Mouse (Mus musculus): Measurements from ENCODE around the gene Tmem232.
"Not testable (repeated sequence)": the region's sequence is repeated elsewhere in the genome, so short reads cannot be mapped to it uniquely, and the experiment has no call there.

Tmem232 gene

DNA sequence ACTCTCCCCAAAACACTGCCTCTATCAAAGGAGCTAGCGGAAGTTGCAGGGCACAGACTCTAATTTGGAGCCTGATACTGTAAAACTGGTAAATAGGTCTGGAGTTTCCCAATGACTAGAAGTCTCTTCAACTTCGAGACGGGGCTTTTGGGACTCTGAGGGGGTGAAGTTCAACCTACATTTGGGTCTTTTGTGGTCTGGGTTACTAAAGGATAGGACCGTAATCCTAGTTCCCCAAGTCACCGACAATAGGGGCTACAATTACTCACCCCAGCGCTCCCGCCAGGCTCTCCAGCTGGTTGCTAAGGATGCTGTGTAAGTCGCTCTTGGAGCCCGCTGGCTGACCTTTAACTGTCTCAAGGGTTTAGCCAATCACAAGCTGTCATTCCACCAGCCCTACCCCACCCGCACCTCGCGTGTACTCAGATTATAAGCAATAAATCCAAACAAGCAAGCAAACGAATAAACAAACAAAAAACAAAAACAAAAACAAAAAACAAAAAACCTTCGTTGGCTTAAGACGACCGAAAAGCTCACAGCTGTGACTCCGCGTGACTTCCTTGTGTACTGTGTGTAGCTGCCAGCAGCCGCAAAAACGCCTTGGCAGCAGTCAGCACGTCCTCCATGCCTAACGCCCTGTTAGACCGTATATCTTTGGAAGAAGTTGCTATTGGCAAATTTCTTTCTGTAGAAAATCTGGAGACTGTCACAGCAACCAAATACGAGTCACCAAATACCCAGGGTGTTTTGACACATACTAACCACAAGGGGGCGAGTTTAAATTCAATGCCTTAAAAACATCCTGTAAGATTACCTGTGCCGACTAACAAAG lies at the start of gene Tmem232:
TSS of gene Tmem232 (minus strand) at position 342 of the 832 bp plus-strand sequence.
- no peak for DNase-seq (ENCODE audit: low spot score in 2 of 2)

DNA sequence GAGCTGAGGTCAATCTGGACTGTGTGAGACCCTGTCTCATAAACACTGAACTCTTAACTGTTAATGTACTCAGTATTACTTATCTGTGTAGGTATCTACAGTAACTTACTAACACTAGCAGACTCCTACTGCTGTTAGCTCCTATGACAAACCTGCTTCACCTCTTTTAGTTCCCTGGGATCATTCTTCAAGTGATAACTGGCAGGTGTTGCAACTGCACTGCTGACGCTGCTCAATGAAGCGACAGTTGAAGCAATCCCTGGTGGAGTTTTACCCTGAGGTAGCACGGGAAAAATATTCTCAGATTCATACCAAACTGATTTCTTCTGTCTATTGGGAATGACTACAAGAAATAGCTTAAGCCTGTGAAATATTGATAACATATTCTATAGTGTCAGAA lies 46.3 kb upstream of the Tmem232 start:
- DNase-seq (ENCODE audit: low spot score in 2 of 2), result no peak

DNA sequence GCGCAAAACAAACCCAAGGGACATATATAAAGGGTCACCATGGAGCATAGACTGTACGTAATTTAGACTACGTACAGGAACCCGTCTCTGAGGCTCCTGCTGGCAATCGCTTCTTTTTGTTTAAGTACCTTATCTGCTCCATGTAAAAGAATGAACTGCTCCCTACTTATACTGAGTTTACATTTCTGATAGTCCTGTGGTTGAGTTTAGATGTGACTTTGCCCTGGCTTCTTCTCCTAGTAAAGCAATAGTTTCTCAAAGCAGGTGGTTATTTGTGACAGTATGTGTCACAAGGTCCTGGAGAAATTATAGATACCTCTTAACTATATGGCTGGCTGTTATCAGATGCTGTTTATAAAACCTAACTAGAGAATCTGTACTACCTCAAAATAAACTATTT lies 40.9 kb upstream of the Tmem232 start:
- DNase-seq (ENCODE audit: low spot score in 2 of 2), result no peak

DNA sequence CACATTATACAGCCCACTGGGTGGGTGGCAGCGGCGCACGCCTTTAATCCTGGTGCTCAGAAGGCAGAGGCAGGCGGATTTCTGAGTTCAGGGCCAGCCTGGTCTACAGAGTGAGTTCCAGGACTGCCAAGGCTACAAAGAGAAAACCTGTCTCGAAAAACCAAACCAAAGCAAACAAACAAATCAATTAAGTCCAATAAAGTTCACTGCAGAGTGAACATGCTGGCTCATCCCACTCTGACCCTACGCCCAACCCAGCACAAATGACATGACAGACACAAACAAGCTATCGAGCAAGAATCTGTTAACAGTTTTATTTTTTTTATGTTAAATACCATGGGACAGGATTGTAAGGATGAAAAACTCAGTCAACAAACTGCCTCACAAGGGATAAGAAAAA lies 39.2 kb upstream of the Tmem232 start:
- DNase-seq (ENCODE audit: low spot score in 2 of 2), result no peak

DNA sequence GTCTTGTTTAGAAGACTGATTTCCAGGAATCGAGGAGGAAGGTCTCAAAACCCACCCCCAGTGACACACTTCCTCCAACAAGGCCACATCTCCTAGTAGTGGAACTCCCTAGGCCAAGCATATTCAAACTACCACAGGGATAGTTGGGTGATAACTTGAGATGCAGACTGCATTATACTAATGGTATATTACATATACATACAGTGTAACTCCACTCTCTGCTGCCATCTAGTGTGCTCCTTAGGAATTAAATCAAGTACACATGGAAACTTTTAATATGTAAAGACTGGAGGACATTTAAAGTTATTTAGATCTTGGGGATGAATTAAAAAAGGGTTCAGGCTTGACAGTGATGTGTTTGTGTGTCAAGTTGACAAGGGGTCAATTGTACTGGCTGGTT lies 34.8 kb upstream of the Tmem232 start:
- no peak for DNase-seq (ENCODE audit: low spot score in 2 of 2)

DNA sequence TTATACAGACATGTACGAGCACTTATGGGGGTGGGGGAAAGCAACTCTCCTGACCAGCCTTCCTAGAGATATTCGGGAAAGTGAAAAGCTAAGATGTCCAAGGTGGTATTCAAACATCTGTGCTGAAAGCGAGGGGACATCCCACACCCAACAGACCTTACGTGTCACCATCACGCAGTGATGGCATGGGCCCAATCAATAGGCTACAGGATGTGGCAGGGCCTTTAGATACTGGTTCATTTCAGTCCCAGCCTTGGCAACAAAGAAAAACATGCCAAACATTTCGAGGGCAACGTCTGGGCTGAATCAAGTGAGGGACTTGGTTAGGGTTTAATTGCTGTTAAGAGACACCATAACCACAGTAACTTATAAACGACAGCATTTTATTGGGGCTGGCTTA lies 34.3 kb upstream of the Tmem232 start:
- DNase-seq (ENCODE audit: low spot score in 2 of 2), result no peak

DNA sequence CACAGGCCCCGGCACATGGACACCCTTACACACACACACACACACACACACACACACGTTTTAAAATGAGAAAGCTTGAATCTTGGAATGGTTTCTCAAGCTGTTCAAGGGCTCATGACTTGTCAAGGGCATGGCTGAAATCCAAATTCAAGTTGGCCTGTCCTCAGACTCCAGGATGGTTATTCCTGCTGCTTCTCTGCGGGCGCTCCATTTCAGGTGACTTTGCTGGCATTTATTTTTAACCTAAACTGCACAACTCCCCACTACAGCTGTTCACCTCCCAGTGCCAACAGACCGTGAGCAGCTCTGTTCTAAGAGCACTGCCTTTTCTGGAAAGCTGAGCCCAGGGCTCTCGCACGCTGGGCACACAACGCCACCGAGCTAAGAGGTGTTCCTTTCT lies 31.3 kb upstream of the Tmem232 start:
- DNase-seq (ENCODE audit: low spot score in 2 of 2), result no peak

DNA sequence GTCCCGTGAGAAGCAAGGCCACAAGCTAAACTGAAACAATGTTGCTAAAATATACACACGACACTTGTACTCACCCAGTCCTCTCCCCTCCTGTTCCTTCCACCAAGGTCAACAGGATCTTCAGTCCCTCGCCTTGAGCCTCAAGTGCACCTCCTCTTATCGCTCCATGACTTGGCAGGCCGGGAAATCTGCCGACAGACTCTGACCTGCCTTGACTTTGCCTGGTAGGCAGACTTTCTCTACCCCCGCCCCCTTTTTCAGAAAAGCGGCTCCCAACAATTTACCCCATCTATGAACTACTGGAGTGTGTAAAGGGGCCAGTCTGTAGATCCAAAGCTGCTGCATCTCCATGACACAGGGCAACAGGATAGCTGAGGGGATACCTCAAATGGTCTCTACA lies 30.9 kb upstream of the Tmem232 start:
- no peak for DNase-seq (ENCODE audit: low spot score in 2 of 2)

DNA sequence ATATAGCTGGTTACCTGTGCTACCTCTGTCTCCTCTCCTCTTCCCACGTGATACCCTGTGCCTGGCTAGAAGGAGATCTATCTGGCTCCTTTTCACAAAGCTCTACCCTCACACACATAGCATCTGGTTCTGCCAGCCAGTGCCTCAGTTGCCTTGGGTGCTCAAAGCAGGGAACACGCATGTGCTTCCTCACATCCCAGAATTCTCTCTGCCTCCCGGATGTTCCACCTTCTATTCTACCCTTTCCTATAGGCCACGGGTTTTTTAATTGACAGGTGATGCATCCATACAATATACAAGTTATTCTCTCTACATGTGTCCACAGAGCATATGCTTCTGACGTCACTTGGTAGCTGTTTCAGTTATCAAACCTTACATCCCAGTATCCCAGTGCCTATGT lies 23.6 kb upstream of the Tmem232 start:
- DNase-seq (ENCODE audit: low spot score in 2 of 2), result no peak

DNA sequence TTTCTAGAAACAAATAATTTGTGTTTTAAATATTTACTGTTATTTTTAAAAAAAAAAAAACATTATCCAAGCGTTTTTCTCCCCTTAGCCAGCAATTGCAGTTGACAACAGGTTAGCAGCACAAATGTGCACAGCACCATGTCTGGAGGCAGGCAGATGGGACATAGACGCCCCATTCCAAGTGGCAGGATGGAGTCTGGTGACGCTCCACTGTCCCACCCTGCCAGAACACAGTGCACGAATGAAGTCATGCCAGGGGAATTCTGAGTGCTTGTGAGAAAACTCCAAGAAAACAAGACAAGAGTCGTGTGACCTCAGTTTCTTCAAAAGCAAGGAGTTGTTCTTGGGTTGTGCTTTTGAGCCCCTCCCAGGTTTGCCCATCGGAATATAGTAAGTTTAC lies 22.8 kb upstream of the Tmem232 start:
- no peak for DNase-seq (ENCODE audit: low spot score in 2 of 2)

DNA sequence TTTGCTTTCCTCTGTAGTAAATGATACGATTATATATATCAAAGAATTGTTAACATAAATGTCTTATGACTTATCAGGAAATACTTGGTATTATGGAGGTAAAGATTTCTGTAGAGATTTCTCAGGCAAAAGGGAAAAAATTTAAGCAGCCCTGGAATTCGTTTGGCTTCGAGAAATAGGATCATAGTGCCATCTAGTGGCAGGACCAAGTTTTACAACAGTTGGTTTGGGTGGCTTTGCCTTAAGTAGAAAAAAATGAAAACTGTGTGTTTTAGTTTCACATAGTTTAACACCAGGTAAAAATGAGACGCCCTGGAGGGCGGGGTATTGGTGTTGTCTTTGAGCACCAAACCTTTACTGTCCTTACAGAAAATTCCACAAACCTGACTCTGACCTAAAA lies 22.2 kb upstream of the Tmem232 start:
- peak in 1 of 2 experiments; percentile 74 for DNase-seq (ENCODE audit: low spot score in 2 of 2)

DNA sequence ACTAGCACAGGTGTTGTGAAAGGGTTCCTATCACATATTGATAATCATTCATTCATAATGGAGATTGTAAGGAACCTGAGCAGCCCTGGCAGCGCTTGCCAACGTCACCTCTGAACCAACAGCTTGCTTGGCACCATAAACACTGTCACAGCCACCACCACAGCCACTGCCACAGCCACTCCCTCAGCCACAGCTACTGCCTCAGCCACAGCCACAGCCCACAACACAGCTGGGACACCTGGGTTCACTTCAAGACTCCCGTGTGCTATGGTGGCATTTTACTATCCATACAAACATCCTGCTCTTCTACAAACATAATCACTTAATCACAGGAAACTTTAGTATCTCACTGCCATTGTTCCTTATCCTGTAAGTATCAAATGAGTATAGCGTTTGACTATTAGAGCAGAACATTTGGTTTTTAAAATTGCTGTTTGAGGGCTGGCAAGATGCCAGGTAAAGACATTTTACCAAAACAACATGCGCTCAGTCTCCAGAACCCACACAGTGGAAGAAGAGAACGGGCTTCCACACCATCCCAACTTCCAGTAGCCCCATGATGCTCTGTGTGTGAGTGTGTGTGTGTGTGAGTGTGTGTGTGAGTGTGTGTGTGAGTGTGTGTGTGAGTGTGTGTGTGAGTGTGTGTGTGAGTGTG lies 20.9 kb upstream of the Tmem232 start:
- no peak for DNase-seq (ENCODE audit: low spot score in 2 of 2)

DNA sequence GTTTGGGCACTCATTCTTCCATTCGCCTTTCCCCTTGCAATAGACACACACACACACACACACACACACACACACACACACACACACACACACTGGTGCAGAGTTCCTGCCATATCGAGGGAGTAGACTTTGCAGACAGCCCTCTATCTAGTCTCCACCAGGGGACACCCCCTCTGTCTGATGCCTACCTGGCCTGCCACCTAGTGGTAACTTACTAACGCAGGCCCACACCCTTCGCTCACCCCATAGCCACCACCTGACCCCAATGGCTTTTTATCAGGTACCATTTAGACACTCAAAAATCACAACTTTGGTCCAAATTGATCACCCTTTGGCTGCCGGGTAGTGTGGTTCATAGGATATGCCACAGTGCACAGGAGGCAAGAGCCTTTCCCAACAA lies 18.7 kb upstream of the Tmem232 start:
- no peak for DNase-seq (ENCODE audit: low spot score in 2 of 2)

DNA sequence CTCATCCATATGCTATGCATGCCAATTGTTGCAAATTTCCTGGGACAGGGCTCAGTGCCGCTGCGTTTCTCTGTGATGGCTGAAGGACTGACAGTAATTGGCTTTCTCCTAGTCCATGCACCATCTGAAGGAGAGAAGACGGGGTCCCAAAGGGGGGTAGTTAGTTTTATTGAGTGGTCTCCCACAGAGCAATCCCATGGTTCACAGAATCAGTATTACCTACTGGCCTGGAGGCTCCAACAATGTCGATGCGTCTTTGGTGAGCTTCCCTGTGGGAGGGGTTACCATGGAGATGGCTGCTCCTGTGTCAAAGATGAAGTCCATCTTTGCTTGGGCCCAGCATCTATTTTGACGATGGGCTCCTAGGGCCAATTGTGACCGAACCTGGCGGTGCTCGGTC lies 18.2 kb upstream of the Tmem232 start:
- no peak for DNase-seq (ENCODE audit: low spot score in 2 of 2)

DNA sequence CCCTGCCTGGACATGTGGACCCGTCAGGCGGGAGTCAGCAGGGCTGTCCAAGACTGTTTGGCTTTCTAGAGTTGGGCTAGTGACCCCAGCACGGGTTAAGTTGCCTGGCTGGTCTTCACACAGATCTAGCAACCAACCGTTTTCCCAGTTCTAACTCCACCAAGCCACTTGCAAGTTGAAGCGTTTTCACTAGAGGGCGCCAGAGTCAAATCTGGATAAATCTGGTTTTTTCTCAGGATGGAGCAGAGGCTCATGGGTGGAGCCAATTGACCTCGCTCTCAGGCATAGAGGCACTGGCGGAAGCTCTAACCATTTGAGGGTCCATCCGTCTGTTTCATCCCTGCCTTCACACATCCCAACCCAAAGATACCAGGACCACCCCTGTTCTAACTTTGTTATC lies 17.6 kb upstream of the Tmem232 start:
- DNase-seq (ENCODE audit: low spot score in 2 of 2), result peak in 1 of 2 experiments; percentile 37

DNA sequence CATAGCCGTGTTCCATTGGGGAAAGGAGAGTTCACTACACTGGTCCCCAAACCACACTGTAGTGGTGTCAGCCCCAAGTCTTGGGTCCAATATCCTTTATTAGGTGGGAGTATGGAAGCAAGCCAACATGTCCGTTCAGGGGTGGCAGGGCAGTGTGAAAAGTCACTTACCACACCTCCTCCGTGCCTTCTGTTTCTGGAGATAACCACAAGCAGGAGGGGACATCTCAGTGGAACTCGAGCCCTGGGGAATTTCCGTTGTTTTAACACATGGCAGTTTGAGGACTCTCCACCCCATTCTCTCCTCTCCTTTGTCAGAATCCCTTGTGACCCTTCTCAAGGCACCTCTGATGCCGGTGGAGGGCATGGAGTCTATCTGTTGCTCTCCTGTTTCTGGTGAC lies 16.6 kb upstream of the Tmem232 start:
- no peak for DNase-seq (ENCODE audit: low spot score in 2 of 2)

DNA sequence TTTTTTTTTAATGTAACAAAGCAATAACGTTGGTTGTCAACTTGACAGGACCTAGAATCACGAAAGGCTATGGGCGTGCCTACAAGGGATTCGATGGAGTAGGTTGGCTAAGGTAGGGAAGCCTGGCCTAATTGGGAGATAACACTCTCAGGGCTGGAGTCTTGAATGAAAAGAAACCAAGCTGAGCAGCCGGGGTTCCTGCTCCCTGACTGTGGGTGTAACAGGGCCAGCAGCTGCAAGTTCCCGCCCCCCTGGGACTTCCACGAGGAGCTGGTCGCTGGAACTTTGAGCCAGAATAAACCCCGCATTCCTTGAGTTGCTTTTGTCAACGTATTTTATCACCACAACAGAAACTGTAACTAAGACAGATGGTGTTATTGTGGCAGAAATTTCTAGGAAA lies 16.2 kb upstream of the Tmem232 start:
- DNase-seq (ENCODE audit: low spot score in 2 of 2), result no peak

DNA sequence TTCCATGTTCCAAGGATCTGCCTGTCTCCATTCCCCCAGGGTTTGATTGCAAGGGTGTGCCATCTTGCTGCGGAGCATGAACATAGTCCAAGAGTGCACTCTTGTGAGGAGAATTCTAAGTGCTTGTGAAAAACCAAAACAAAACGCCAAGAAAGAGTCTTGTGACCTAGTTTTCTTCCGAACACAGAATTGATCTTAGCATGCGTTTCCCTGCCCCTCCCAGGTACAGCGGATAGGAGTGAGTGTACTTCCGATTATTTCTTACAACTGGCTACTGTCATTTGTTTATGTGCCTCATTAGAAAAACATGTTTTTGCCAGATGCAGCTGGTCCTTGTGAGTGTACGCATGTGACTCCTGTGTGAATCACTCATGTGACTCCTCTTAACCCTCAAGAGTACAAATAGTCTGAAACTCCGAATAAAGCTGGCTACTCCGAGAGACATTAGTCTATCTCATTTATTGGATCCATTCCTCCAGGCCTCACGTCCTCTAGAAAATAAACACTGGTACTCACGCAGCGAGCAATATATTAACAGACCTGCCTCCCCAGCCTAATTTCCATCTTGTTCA lies 11.9 kb upstream of the Tmem232 start:
- DNase-seq (ENCODE audit: low spot score in 2 of 2), result no peak

DNA sequence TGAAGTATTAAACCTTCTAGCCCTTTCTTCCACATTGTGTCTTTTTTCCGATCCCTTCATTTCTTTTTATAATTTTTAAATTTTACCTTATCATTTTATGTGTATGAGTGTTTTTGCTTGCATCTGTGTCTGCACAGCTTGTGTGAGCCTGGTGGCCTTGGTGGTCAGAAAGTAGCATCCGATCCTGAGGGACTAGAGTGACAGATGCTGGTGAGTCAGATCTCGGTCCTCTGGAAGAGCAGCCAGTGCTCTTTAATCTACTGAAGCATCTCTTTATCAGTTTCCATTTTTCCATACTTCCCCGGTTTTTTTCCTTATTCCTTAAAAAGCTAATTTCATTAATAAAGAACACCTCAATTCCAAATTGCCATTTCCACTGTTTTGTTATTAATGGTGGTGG lies 9.8 kb upstream of the Tmem232 start:
- DNase-seq (ENCODE audit: low spot score in 2 of 2), result no peak

DNA sequence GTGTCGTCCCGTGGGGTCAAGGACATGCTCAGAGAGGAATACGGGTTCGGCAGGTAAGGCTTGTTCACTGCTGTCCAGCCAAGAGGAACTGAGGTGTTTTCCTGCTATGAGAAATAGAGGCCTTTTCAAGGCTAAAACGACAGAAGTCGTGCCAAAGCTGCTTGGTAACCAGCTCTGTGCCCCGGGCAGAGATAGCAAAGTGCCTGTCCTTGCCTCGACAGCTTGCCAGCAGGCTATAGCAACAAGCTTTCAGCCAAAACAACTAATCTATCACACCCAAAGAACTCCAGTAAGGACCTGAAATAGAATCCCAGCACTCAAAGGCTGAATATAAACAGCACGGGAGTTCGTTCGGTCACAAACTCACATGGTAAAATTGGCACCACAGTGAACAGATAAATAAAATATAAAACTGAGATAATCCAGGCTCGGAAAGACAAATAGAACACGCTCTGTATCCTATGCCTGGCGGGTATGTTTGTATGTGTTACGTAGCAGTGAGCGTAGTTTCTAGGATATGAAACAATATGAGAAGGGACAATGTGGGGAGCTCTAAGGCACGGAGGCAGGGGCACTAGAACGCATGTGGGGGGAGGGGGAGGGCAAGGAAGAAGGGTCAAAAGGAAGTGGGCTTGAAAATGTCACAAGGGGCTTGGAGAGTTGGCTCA lies 8.2 kb upstream of the Tmem232 start:
- DNase-seq (ENCODE audit: low spot score in 2 of 2), result no peak

DNA sequence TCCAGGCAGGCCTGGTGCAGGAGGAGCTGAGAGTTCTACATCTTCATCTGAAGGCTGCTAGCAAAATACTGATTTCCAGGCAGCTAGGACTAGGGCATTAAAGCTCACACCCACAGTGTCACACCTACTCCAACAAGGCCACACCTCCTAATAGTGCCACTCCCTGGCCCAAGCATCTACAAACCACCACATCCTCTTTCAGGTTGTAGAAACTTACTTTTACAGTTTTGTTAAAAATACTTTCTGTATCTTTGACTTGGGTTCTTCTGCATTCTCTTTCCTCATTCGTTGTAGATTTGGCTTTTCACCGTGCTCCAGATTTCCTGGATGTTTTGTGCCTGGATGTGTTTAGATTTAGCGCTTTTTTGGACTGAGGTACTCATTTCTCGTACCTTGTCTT lies 5.6 kb upstream of the Tmem232 start:
- not testable (repeated sequence) for DNase-seq (ENCODE audit: low spot score in 2 of 2)

DNA sequence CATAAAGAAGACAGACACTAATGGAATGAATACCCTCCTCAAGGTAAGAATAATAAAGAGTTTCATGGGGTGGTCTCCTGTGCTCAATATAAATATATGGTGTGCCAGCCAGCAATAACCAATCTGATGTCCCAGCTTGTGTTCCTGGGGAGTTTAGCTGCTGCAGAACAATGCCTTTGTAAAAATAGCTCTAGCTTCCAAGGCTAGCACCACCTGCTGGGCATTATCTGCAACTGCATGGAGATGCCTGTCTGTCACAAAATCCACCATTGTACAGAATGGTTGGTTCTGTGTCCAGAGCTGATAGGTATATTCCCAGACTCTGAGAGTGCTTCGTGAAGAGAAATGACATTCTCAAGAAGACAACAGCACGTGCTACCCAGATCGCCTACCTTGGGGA lies 4.4 kb downstream of the Tmem232 start:
- DNase-seq (ENCODE audit: low spot score in 2 of 2), result peak in 1 of 2 experiments; percentile 18

DNA sequence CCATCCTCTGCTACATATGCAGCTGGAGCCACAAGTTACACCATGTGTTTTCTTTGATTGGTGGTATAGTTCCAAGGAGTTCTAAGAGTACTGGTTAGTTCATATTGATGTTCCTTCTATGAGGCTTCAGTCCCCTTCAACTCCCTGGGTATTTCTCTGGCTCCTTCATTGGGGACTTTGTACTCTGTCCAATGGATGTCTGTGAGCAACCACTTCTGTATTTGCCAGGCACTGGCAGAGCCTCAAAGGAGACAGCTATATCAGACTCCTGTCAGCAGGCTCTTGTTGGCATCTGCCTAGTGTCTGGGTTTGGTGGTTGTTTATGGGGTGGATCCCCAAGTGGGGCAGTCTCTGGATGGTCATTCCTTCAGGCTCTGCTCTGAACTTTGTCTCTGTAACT lies 8.2 kb downstream of the Tmem232 start:
- not testable (repeated sequence) for DNase-seq (ENCODE audit: low spot score in 2 of 2)

Data from frontal cortex, postnatal 14 days (tissue).